Mouse (Mus musculus): ENCODE measurements at regions not wholly inside any gene's neighbourhood (a gene's known extent, or its start where the extent isn't known, plus 50 kb on each side); places are given as distances from the start of the nearest gene placed in this dataset.

DNA sequence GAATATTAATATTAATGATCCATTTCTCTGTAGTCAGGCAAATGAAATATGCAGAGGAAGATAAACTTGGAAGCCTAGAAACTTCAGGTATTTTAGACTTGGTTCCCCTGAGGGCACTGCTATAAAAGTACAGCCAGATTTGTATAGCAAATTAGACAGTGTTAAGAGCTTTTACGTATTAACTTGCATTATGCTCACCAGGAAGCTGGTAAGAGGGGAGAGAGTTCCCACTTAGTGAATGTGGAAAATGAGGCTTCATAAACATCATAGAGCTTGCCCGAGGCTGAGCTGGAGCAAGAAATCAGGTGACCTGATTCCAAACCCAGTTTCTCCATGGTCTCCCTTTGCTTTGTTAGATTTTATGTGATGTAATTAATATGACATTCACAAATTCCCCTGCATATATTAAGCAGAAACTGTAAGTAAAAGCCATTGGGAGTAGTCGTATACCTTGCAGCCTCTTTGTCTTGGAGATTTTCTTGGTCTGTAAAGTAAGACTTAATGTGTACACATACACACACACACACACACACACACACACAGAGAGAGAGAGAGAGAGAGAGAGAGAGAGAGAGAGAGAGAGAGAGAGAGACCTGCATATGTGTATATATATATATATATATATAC is 718.9 kb upstream of the Isx start:
- DNase-seq (ENCODE audit: low spot score) = no peak

DNA sequence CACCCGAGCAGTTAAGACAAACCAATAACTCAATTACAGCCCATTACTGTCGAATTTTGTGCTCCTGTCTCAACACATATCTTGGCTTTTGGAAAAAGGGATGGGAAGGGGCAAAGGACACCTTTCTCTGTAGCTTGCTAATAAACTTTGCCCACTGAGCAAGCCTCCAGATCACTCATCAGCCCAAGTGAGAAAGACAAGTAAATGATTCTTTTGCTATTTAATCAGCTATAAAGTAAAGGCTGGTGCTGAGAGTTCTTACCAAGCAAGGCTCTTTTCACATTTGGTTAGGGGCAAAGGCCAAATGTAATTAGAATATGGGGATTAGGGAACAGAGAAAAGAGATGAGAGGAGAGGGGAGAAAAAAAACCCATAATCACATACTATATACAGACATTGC is 703.4 kb upstream of the Isx start:
- no peak for DNase-seq (ENCODE audit: low spot score)

- DNase-seq (ENCODE audit: low spot score) = no peak
Observed at GRCm38 (mm10) chr8:74170702-74171101, 702.3 kb upstream of the Isx start.

GRCm38 (mm10) chr8:74171113-74171512 is 701.9 kb upstream of the Isx start:
- no peak for DNase-seq (ENCODE audit: low spot score)

GRCm38 (mm10) chr8:74204601-74205000 is 668.4 kb upstream of the Isx start:
- DNase-seq (ENCODE audit: low spot score) = peak; percentile 51

- DNase-seq (ENCODE audit: low spot score) = no peak
Observed at GRCm38 (mm10) chr8:74208292-74208691, 664.7 kb upstream of the Isx start.

GRCm38 (mm10) chr8:74216776-74217175 is 656.2 kb upstream of the Isx start:
- DNase-seq (ENCODE audit: low spot score) = no peak
